Mouse (Mus musculus) neural tube, embryonic 12.5 days (tissue): ENCODE measurements around the gene Chchd4. TPM values are rescaled to one million over a fixed set of nuclear protein-coding genes. Genes with fewer than 3 reads are reported as not detected.
"Not testable (repeated sequence)": the region's sequence is repeated elsewhere in the genome, so short reads cannot be mapped to it uniquely, and the experiment has no call there.

Experiments
- ATAC-seq: fragments of 200-750 bp; cut with Nextera tagmentation; 2 replicates; pipeline ENCODE4 v1.8.0; 2017; ENCODE audit warnings: low read depth, mild to moderate bottlenecking, moderate TSS enrichment, moderate library complexity; ENCODE audit not compliant: low FRiP score
- H3K27ac ChIP-seq: fragments of 300-500 bp; sonication (generic); 2 replicates; pipeline ENCODE4 v1.5.1; 2016
- H3K27me3 ChIP-seq: fragments of 300-500 bp; sonication (generic); replicated peaks from 2 replicates; pipeline ENCODE4 v1.6.1; 2016; ENCODE audit warnings: mild to moderate bottlenecking
- H3K36me3 ChIP-seq: fragments of 300-500 bp; sonication (generic); 2 replicates; pipeline ENCODE4 v1.6.1; 2016; ENCODE audit warnings: mild to moderate bottlenecking
- H3K4me1 ChIP-seq: fragments of 300-500 bp; sonication (generic); 2 replicates; pipeline ENCODE4 v1.6.1; 2016
- H3K4me2 ChIP-seq: fragments of 300-500 bp; sonication (generic); replicated peaks from 2 replicates; pipeline ENCODE4 v1.6.1; 2016; ENCODE audit warnings: mild to moderate bottlenecking
- H3K4me3 ChIP-seq: fragments of 300-500 bp; sonication (generic); 2 replicates; pipeline ENCODE4 v1.5.1; 2016
- H3K9ac ChIP-seq: fragments of 300-500 bp; sonication (generic); 2 replicates; pipeline ENCODE4 v1.6.1; 2016; ENCODE audit warnings: mild to moderate bottlenecking
- H3K9me3 ChIP-seq: fragments of 300-500 bp; sonication (generic); 2 replicates; pipeline ENCODE4 v1.6.1; 2016; ENCODE audit warnings: mild to moderate bottlenecking
- WGBS: fragments of 180-500 bp; shearing (Covaris S2); methylation state at CpG from one replicate; pipeline ENCODE4 v1.1.7; 2016; 5-methylcytosine and 5-hydroxymethylcytosine counted together
- polyA plus RNA-seq: library from polyadenylated mRNA; unstranded; fragments of >200 nt; fragmentation: Nextera tagmentation; extraction: Ambion mirVana; gene quantifications from 2 replicates; pipeline ENCODE4 v1.2.1, GENCODE M21; 2016

Gene Chchd4
- polyA plus RNA-seq, 1 experiment from 2014 or later = 22.4 TPM

DNA sequence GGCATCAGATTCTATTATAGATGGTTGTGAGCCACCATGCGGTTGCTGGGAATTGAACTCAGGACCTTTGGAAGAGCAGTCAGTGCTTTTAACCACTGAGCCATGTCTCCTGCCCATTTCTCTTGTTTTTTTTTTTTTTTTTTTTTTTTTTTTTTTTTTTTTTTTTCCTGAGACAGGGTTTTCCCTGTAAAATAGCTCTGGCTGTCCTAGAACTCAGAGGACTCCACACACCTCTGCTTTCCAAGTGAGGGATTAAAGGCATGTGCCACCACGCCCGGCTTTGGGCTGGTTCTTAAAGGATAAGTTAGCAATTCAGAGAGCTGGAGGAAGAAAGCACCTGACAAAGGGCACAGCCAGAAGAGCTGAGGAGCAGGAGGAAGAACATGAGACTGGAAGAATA is 1.9 kb downstream of the Chchd4 start:
- over 99% methylated on average over 3 of the region's 3 CpGs for WGBS
- not testable (repeated sequence) for H3K9ac ChIP-seq, H3K4me3 ChIP-seq, H3K27ac ChIP-seq, H3K9me3 ChIP-seq, H3K27me3 ChIP-seq, ATAC-seq
- H3K4me2 ChIP-seq = peak overlapping the region; percentile 81; the same call in 1 of the 2 replicates
- peaks cover 27% of the 10 kb centered on the region for H3K4me1 ChIP-seq
- H3K36me3 ChIP-seq = peaks cover 15% of the 10 kb centered on the region

DNA sequence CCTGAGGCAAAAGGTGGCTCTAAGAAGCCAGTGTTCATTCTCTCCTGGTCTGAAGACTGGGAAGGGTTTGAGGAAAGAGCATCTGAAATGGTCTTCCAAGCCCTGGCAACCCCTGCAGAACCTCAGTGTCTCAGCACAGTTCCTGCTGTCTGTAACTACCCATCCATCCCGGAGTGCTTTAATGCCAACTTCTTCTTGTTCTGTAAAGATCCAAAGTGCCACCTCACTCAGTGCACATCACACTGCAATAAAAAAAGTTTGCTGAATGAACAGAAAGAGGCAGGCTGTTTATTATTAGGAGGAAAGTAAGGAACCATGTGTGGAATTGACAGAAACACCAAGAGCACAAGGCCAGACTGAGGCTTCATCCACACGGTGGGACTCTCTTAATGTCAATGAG is 2.6 kb downstream of the Chchd4 start:
- no peak for ATAC-seq
- Histone ChIP-seq H3K9ac (no peak overlapping the region), H3K9me3 (no peaks in the 10 kb centered on the region), H3K4me3 (no peak overlapping the region), H3K4me1 (peaks cover 27% of the 10 kb centered on the region), H3K27me3 (no peaks in the 10 kb centered on the region), H3K27ac (no peak overlapping the region), H3K36me3 (peaks cover 18% of the 10 kb centered on the region), H3K4me2 (no peak overlapping the region)
- 88% methylated on average over 2 of the region's 2 CpGs for WGBS

DNA sequence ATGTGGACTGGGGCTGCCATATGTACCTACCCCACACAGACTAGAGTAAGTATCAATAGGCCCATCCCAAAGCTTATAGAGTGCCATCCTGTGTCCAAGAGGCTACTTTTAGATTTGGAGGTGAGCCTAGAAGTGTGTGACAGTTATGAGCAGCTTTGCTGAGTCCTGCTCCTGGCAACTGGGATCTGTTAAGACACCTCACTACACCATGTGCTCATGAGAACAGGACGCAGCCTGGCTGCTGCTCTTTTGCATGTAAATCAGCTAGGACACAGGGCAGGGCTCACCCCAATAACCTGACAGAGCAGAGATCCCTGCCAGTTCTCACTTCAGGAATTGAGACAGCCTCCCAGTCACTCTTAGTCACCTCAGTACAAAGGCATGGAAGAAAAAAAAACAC is 6.2 kb downstream of the Chchd4 start:
- no peaks in the 10 kb centered on the region for H3K9me3 ChIP-seq
- WGBS = 76% methylated on average over 1 of the region's 1 CpGs
- no peak overlapping the region for H3K9ac ChIP-seq
- H3K36me3 ChIP-seq = peaks cover 44% of the 10 kb centered on the region
- H3K4me1 ChIP-seq = peaks cover 5% of the 10 kb centered on the region
- no peak overlapping the region for H3K4me3 ChIP-seq
- H3K27ac ChIP-seq = no peak overlapping the region
- H3K4me2 ChIP-seq = no peak overlapping the region
- no peak for ATAC-seq
- no peaks in the 10 kb centered on the region for H3K27me3 ChIP-seq

- no peaks in the 10 kb centered on the region for H3K9me3 ChIP-seq
- ATAC-seq = no peak
- WGBS = 94% methylated on average over 2 of the region's 2 CpGs
- peaks cover 44% of the 10 kb centered on the region for H3K36me3 ChIP-seq
- no peak overlapping the region for H3K4me3 ChIP-seq
- no peaks in the 10 kb centered on the region for H3K4me1 ChIP-seq
- no peak overlapping the region for H3K9ac ChIP-seq
- no peaks in the 10 kb centered on the region for H3K27me3 ChIP-seq
- no peak overlapping the region for H3K27ac ChIP-seq
- no peak overlapping the region for H3K4me2 ChIP-seq
These were observed 7.6 kb downstream of the Chchd4 start for GRCm38 (mm10) chr6:91465756-91466155.

DNA sequence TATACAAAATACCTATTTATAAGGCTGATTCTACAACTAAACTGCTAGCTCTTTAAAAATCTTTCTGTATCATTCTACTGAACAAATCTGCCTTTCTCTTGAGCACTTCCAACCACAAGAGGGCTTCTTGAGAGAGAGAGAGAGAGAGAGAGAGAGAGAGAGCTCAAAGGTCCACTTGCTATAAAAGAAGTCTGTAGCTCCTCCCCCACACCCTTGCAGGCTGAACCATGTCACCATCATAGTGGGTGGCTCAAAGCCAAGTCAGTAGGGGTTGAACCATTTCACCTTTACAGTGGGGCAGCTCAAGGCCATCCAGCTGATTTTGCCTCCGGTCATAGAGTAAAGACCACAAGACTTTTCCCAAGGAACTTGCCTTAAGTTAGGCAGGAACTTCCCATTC is 13.9 kb downstream of the Chchd4 start:
- 89% methylated on average over 1 of the region's 1 CpGs for WGBS
- ATAC-seq = no peak
- Histone ChIP-seq H3K9ac (no peak overlapping the region), H3K4me3 (no peak overlapping the region), H3K27me3 (no peaks in the 10 kb centered on the region), H3K27ac (no peak overlapping the region), H3K36me3 (peaks cover 17% of the 10 kb centered on the region), H3K4me2 (no peak overlapping the region), H3K9me3 (no peaks in the 10 kb centered on the region), H3K4me1 (no peaks in the 10 kb centered on the region)

- WGBS = 68% methylated on average over 5 of the region's 5 CpGs
- H3K4me2 ChIP-seq = no peak overlapping the region
- no peak for ATAC-seq
- no peaks in the 10 kb centered on the region for H3K4me1 ChIP-seq
- no peaks in the 10 kb centered on the region for H3K9me3 ChIP-seq
- H3K36me3 ChIP-seq = no peaks in the 10 kb centered on the region
- H3K27me3 ChIP-seq = no peaks in the 10 kb centered on the region
- no peak overlapping the region for H3K4me3 ChIP-seq
- H3K27ac ChIP-seq = no peak overlapping the region
- H3K9ac ChIP-seq = no peak overlapping the region
These were observed 18.8 kb downstream of the Chchd4 start for GRCm38 (mm10) chr6:91454546-91454945.

- Histone ChIP-seq H3K9ac (no peak overlapping the region), H3K4me2 (no peak overlapping the region), H3K27me3 (0 out of 2 replicates have a peak, but pooled peaks cover 6% of the 10 kb centered on the region), H3K27ac (no peak overlapping the region), H3K36me3 (no peaks in the 10 kb centered on the region), H3K9me3 (no peaks in the 10 kb centered on the region), H3K4me3 (no peak overlapping the region), H3K4me1 (no peaks in the 10 kb centered on the region)
- 68% methylated on average over 1 of the region's 1 CpGs for WGBS
- ATAC-seq = no peak
These were observed 21.3 kb downstream of the Chchd4 start for GRCm38 (mm10) chr6:91452056-91452455.

- H3K4me1 ChIP-seq = no peaks in the 10 kb centered on the region
- no peak overlapping the region for H3K9ac ChIP-seq
- H3K36me3 ChIP-seq = no peaks in the 10 kb centered on the region
- H3K27me3 ChIP-seq = 0 out of 2 replicates have a peak, but pooled peaks cover 6% of the 10 kb centered on the region
- H3K4me3 ChIP-seq = no peak overlapping the region
- H3K27ac ChIP-seq = no peak overlapping the region
- no peak overlapping the region for H3K4me2 ChIP-seq
- no peak for ATAC-seq
- WGBS = 66% methylated on average over 3 of the region's 3 CpGs
- no peaks in the 10 kb centered on the region for H3K9me3 ChIP-seq
These were observed 23.7 kb downstream of the Chchd4 start for GRCm38 (mm10) chr6:91449472-91450225.

DNA sequence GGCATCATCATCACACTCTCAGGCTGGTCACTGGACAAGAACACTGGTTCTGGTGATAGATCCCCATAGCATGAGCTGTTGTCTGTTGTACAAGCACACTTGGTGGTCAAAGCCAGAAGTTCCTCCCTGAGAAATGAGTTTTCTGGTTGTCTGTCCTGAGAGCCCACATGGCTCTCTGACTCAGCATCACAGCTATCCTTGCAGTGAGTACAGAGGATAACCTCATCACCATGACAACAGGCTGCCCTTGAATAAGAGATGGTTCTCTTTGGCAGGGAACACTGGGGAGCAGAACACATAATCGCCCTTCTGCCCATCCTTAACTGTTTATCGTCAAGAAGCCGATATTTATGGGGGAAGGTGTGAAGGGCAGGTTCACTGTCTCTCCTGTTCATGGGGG is 28.0 kb downstream of the Chchd4 start:
- 81% methylated on average over 3 of the region's 3 CpGs for WGBS

GRCm38 (mm10) chr6:91441145-91441662 is 32.1 kb downstream of the Chchd4 start:
- Histone ChIP-seq H3K4me3 (peak overlapping the region; percentile 52), H3K9ac (peak overlapping the region; percentile 59), H3K27ac (no peak overlapping the region), H3K4me2 (peak overlapping the region; percentile 72), H3K9me3 (no peaks in the 10 kb centered on the region), H3K36me3 (no peaks in the 10 kb centered on the region), H3K27me3 (no peaks in the 10 kb centered on the region; the same call in 1 of the 2 replicates), H3K4me1 (peaks cover 6% of the 10 kb centered on the region)
- ATAC-seq = peak; percentile 70
- 5% methylated on average over 19 of the region's 19 CpGs for WGBS

More for the DNA sequence above, 28.0 kb downstream of the Chchd4 start:
- ATAC-seq = no peak
- Histone ChIP-seq H3K36me3 (no peaks in the 10 kb centered on the region), H3K27ac (no peak overlapping the region), H3K9ac (no peak overlapping the region), H3K9me3 (no peaks in the 10 kb centered on the region), H3K27me3 (0 out of 2 replicates have a peak, but pooled peaks cover 6% of the 10 kb centered on the region), H3K4me3 (no peak overlapping the region), H3K4me2 (no peak overlapping the region), H3K4me1 (peaks cover 6% of the 10 kb centered on the region)

- H3K4me1 ChIP-seq = peaks cover 6% of the 10 kb centered on the region
- ATAC-seq = peak; percentile 97
- H3K9me3 ChIP-seq = no peaks in the 10 kb centered on the region
- H3K36me3 ChIP-seq = no peaks in the 10 kb centered on the region
- WGBS = 3% methylated on average over 30 of the region's 30 CpGs
- no peak overlapping the region for H3K27ac ChIP-seq
- H3K27me3 ChIP-seq = no peaks in the 10 kb centered on the region; the same call in 1 of the 2 replicates
- H3K9ac ChIP-seq = peak overlapping the region; percentile 59
- H3K4me3 ChIP-seq = peak overlapping the region; percentile 52
- peak overlapping the region; percentile 72 for H3K4me2 ChIP-seq
These were observed 32.7 kb downstream of the Chchd4 start for GRCm38 (mm10) chr6:91440474-91441144.

DNA sequence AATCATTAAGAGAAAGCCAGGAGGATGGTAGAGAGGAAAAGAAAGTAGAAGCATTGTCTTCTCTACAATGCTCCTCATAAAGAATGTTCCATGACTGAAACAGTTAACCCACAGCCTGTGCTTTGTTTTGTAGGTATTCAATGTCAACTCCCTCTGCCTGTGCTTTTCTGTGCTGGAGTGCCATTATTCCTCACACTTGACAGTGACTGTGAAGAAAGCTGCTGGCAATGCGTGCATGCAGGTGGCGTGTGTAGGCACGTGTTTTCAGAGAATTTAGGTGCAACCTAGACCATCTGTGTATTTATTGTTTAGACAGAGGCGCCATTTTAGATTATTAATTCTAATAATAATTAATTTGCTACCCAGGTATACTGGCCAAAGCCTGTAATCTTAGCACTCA is 49.2 kb downstream of the Chchd4 start:
- Histone ChIP-seq H3K27ac (no peak overlapping the region), H3K27me3 (peaks cover 8% of the 10 kb centered on the region; the same call in 1 of the 2 replicates), H3K4me2 (no peak overlapping the region), H3K9me3 (no peaks in the 10 kb centered on the region), H3K9ac (no peak overlapping the region), H3K4me1 (no peaks in the 10 kb centered on the region), H3K36me3 (no peaks in the 10 kb centered on the region), H3K4me3 (no peak overlapping the region)
- WGBS = 51% methylated on average over 4 of the region's 4 CpGs
- ATAC-seq = no peak
